Mouse (Mus musculus): Measurements from ENCODE around the gene Zfhx3.

The Zfhx3 gene

GRCm38 (mm10) chr8:108718031-108718430 is 775.6 kb downstream of the Zfhx3 start:
- DNase-seq (ENCODE audit: low spot score), result no peak

GRCm38 (mm10) chr8:108720840-108721239 is 778.4 kb downstream of the Zfhx3 start:
- DNase-seq (ENCODE audit: low spot score), result no peak

GRCm38 (mm10) chr8:108722671-108723513 is 780.4 kb downstream of the Zfhx3 start:
- peak; percentile 88 for DNase-seq (ENCODE audit: low spot score)

GRCm38 (mm10) chr8:108723636-108724035 is 781.2 kb downstream of the Zfhx3 start:
- no peak for DNase-seq (ENCODE audit: low spot score)

GRCm38 (mm10) chr8:108724818-108725506 is 782.5 kb downstream of the Zfhx3 start:
- no peak for DNase-seq (ENCODE audit: low spot score)

- no peak for DNase-seq (ENCODE audit: low spot score)
Observed at GRCm38 (mm10) chr8:108725631-108726030, 783.2 kb downstream of the Zfhx3 start.

- DNase-seq (ENCODE audit: low spot score), result no peak
Observed at GRCm38 (mm10) chr8:108726541-108727241, 784.2 kb downstream of the Zfhx3 start.

- DNase-seq (ENCODE audit: low spot score), result no peak
Observed at GRCm38 (mm10) chr8:108729169-108729568, 786.7 kb downstream of the Zfhx3 start.

- DNase-seq (ENCODE audit: low spot score), result peak; percentile 26
Observed at GRCm38 (mm10) chr8:108729667-108730329, 787.4 kb downstream of the Zfhx3 start.

GRCm38 (mm10) chr8:108730907-108731440 is 788.5 kb downstream of the Zfhx3 start:
- DNase-seq (ENCODE audit: low spot score), result peak; percentile 78

- no peak for DNase-seq (ENCODE audit: low spot score)
Observed at GRCm38 (mm10) chr8:108732500-108732899, 790.1 kb downstream of the Zfhx3 start.

- no peak for DNase-seq (ENCODE audit: low spot score)
Observed at GRCm38 (mm10) chr8:108733385-108733784, 790.9 kb downstream of the Zfhx3 start.

GRCm38 (mm10) chr8:108736442-108736841 is 794.0 kb downstream of the Zfhx3 start:
- no peak for DNase-seq (ENCODE audit: low spot score)

GRCm38 (mm10) chr8:108738179-108738578 is 795.7 kb downstream of the Zfhx3 start:
- DNase-seq (ENCODE audit: low spot score), result no peak

GRCm38 (mm10) chr8:108739517-108739916 is 797.1 kb downstream of the Zfhx3 start:
- no peak for DNase-seq (ENCODE audit: low spot score)

GRCm38 (mm10) chr8:108740443-108740842 is 798.0 kb downstream of the Zfhx3 start:
- no peak for DNase-seq (ENCODE audit: low spot score)

- no peak for DNase-seq (ENCODE audit: low spot score)
Observed at GRCm38 (mm10) chr8:108741651-108742050, 799.2 kb downstream of the Zfhx3 start.

GRCm38 (mm10) chr8:108742465-108742864 is 800.0 kb downstream of the Zfhx3 start:
- DNase-seq (ENCODE audit: low spot score), result no peak

GRCm38 (mm10) chr8:108743238-108743637 is 800.8 kb downstream of the Zfhx3 start:
- DNase-seq (ENCODE audit: low spot score), result peak; percentile 53

- no peak for DNase-seq (ENCODE audit: low spot score)
Observed at GRCm38 (mm10) chr8:108745551-108745950, 803.1 kb downstream of the Zfhx3 start.

- DNase-seq (ENCODE audit: low spot score), result no peak
Observed at GRCm38 (mm10) chr8:108748095-108748494, 805.7 kb downstream of the Zfhx3 start.

GRCm38 (mm10) chr8:108748851-108749376 is 806.5 kb downstream of the Zfhx3 start:
- no peak for DNase-seq (ENCODE audit: low spot score)

All from adipocyte (in vitro differentiated cells).